Mouse (Mus musculus) G1E (cell line): Measurements from ENCODE around the gene 4930519G04Rik. TPM values are rescaled to one million over a fixed set of nuclear protein-coding genes. Genes with fewer than 3 reads are reported as not detected.

Source experiments
- ATAC-seq: 2 replicates; pipeline ENCODE4 v1.8.0; 2016; ENCODE audit warnings: mild to moderate bottlenecking; ENCODE audit not compliant: insufficient number of reproducible peaks, poor library complexity, low FRiP score, severe bottlenecking; ENCODE audit errors: extremely low read depth
- DNase-seq: peaks from one replicate; pipeline ENCODE4 v3.0.0; 2012; ENCODE audit warnings: low spot score
- H3K27me3 ChIP-seq: 2 replicates; pipeline ENCODE4 v1.6.1; 2012; ENCODE audit warnings: mild to moderate bottlenecking, low read length, inconsistent platforms; ENCODE audit not compliant: insufficient read depth
- H3K36me3 ChIP-seq: replicated peaks from 2 replicates; pipeline ENCODE3; 2012; ENCODE audit warnings: mild to moderate bottlenecking, inconsistent platforms
- H3K4me1 ChIP-seq: 2 replicates; pipeline ENCODE4 v1.6.1; 2012; ENCODE audit warnings: low read depth, low read length, inconsistent platforms, mixed read lengths; ENCODE audit not compliant: insufficient read depth
- H3K4me3 ChIP-seq: 2 replicates; pipeline ENCODE4 v1.5.1; 2012; ENCODE audit warnings: low read depth, mild to moderate bottlenecking, inconsistent platforms, low read length, moderate library complexity, mixed read lengths
- H3K9me3 ChIP-seq: replicated peaks from 2 replicates; pipeline ENCODE4 v1.6.1; 2012; ENCODE audit warnings: inconsistent platforms
- CTCF ChIP-seq: IDR thresholded peaks from 2 replicates; pipeline ENCODE4 v1.5.1; 2012; ENCODE audit warnings: low read depth, low read length, inconsistent platforms, mixed read lengths
- GATA1 ChIP-seq: IDR thresholded peaks from 2 replicates; pipeline ENCODE4 v1.6.1; 2012; ENCODE audit warnings: borderline replicate concordance, low read length, inconsistent platforms, mixed read lengths
- GATA2 ChIP-seq: IDR thresholded peaks from 2 replicates; pipeline ENCODE4 v1.6.1; 2012; ENCODE audit warnings: low read depth, low read length, inconsistent platforms, borderline replicate concordance
- POLR2AphosphoS5 ChIP-seq: IDR thresholded peaks from 2 replicates; pipeline ENCODE4 v1.6.1; 2012; ENCODE audit warnings: low read depth, low read length, inconsistent platforms; ENCODE audit not compliant: insufficient replicate concordance
- TAL1 ChIP-seq: conservative IDR thresholded peaks from 2 replicates; pipeline ENCODE4 v1.6.1; 2012; ENCODE audit warnings: low read depth, low read length, inconsistent platforms, mixed read lengths
- polyA plus RNA-seq: library from polyadenylated mRNA; stranded (reverse); fragments of >175 nt; gene quantifications from 2 replicates; pipeline ENCODE4 v1.2.3, GENCODE M21; 2012
- total RNA-seq, 2 experiments: library from RNA; stranded (forward) in 1 of 2; stranded (reverse) in 1 of 2; fragments of 200-1000 nt in 1 of 2; fragments of >200 nt in 1 of 2; fragmentation: Nextera tagmentation in 1 of 2; gene quantifications; 2 replicates each; pipeline ENCODE4 v1.2.3; 2014 to 2017

4930519G04Rik gene
- total and polyA plus RNA-seq, 3 experiments = not detected

GRCm38 (mm10) chr5:114931626-114932025, 78.2 kb downstream of the 4930519G04Rik start:
- Histone ChIP-seq H3K36me3 (peaks cover 71% of the 10 kb centered on the region), H3K27me3 (peaks cover 33% of the 10 kb centered on the region), H3K9me3 (no peaks in the 10 kb centered on the region), H3K4me1 (peaks cover 4% of the 10 kb centered on the region; the same call in 1 of the 2 replicates), H3K4me3 (no peak overlapping the region)
- ATAC-seq = no peak
- TF ChIP-seq GATA2 (no peak), GATA1 (no peak), POLR2AphosphoS5 (no peak), TAL1 (no peak), CTCF (no peak)
- DNase-seq = no peak

- Histone ChIP-seq H3K36me3 (peaks cover 70% of the 10 kb centered on the region), H3K4me1 (peaks cover 8% of the 10 kb centered on the region; the same call in 1 of the 2 replicates), H3K4me3 (no peak overlapping the region), H3K9me3 (no peaks in the 10 kb centered on the region), H3K27me3 (peaks cover 31% of the 10 kb centered on the region)
- no peak for ATAC-seq
- TF ChIP-seq POLR2AphosphoS5 = no peak
- TF ChIP-seq GATA1 = no peak
- TF ChIP-seq TAL1 = no peak
- no peak for TF ChIP-seq GATA2
- no peak for TF ChIP-seq CTCF
- DNase-seq = no peak
Observed at GRCm38 (mm10) chr5:114933206-114933605, 79.7 kb downstream of the 4930519G04Rik start.

Other genes starting within 250 kb of the 4930519G04Rik start
- not detected in 2 replicates for gene Trpv4, start 195.2 kb upstream of the 4930519G04Rik start, total RNA-seq (2014; fragmentation: Nextera tagmentation)
- gene Trpv4, start 195.2 kb upstream of the 4930519G04Rik start, total RNA-seq (2017) = not detected in 2 replicates
- gene Trpv4, start 195.2 kb upstream of the 4930519G04Rik start, polyA plus RNA-seq = 0.10 and 0.11 TPM in 2 replicates
- gene Gltp, start 162.7 kb upstream of the 4930519G04Rik start, total RNA-seq (2014; fragmentation: Nextera tagmentation) = 84.4 and 85.0 TPM in 2 replicates
- 34.6 and 34.7 TPM in 2 replicates for gene Gltp, start 162.7 kb upstream of the 4930519G04Rik start, total RNA-seq (2017)
- 40.1 and 48.0 TPM in 2 replicates for gene Gltp, start 162.7 kb upstream of the 4930519G04Rik start, polyA plus RNA-seq
- 5.3 and 11.4 TPM in 2 replicates for gene Tchp, start 145.9 kb upstream of the 4930519G04Rik start, total RNA-seq (2014; fragmentation: Nextera tagmentation)
- 11.6 and 11.9 TPM in 2 replicates for gene Tchp, start 145.9 kb upstream of the 4930519G04Rik start, total RNA-seq (2017)
- 20.1 and 23.0 TPM in 2 replicates for gene Tchp, start 145.9 kb upstream of the 4930519G04Rik start, polyA plus RNA-seq
- gene Ankrd13a, start 79.0 kb upstream of the 4930519G04Rik start, total RNA-seq (2014; fragmentation: Nextera tagmentation) = 779 and 780 TPM in 2 replicates
- 554 and 576 TPM in 2 replicates for gene Ankrd13a, start 79.0 kb upstream of the 4930519G04Rik start, total RNA-seq (2017)
- gene Ankrd13a, start 79.0 kb upstream of the 4930519G04Rik start, polyA plus RNA-seq = 737 and 869 TPM in 2 replicates
- gene Git2, start 78.1 kb upstream of the 4930519G04Rik start, total RNA-seq (2014; fragmentation: Nextera tagmentation) = 213 and 227 TPM in 2 replicates
- 101 and 104 TPM in 2 replicates for gene Git2, start 78.1 kb upstream of the 4930519G04Rik start, total RNA-seq (2017)
- 201 and 245 TPM in 2 replicates for gene Git2, start 78.1 kb upstream of the 4930519G04Rik start, polyA plus RNA-seq
- 10.8 and 12.0 TPM in 2 replicates for gene 1500011B03Rik, start 30.2 kb upstream of the 4930519G04Rik start, total RNA-seq (2014; fragmentation: Nextera tagmentation)
- gene 1500011B03Rik, start 30.2 kb upstream of the 4930519G04Rik start, total RNA-seq (2017) = 1.9 and 2.0 TPM in 2 replicates
- 0.45 and 0.94 TPM in 2 replicates for gene 1500011B03Rik, start 30.2 kb upstream of the 4930519G04Rik start, polyA plus RNA-seq
- gene Gm9936, start 5.0 kb downstream of the 4930519G04Rik start, total RNA-seq (2014; fragmentation: Nextera tagmentation) = not detected in 2 replicates
- 0.06 and 0.22 TPM in 2 replicates for gene Gm9936, start 5.0 kb downstream of the 4930519G04Rik start, total RNA-seq (2017)
- gene Gm9936, start 5.0 kb downstream of the 4930519G04Rik start, polyA plus RNA-seq = not detected in 2 replicates
- not detected in 2 replicates for gene Oasl2, start 43.3 kb downstream of the 4930519G04Rik start, total RNA-seq (2014; fragmentation: Nextera tagmentation)
- gene Oasl2, start 43.3 kb downstream of the 4930519G04Rik start, total RNA-seq (2017) = 0.29 and 0.33 TPM in 2 replicates
- not detected in 2 replicates for gene Oasl2, start 43.3 kb downstream of the 4930519G04Rik start, polyA plus RNA-seq
- 6.8 and 21.9 TPM in 2 replicates for gene Oasl1, start 69.6 kb downstream of the 4930519G04Rik start, total RNA-seq (2014; fragmentation: Nextera tagmentation)
- gene Oasl1, start 69.6 kb downstream of the 4930519G04Rik start, total RNA-seq (2017) = 4.2 and 5.4 TPM in 2 replicates
- 14.0 and 18.0 TPM in 2 replicates for gene Oasl1, start 69.6 kb downstream of the 4930519G04Rik start, polyA plus RNA-seq
- gene 2210016L21Rik, start 88.5 kb downstream of the 4930519G04Rik start, total RNA-seq (2014; fragmentation: Nextera tagmentation) = 30.0 and 30.2 TPM in 2 replicates
- 31.7 and 34.3 TPM in 2 replicates for gene 2210016L21Rik, start 88.5 kb downstream of the 4930519G04Rik start, total RNA-seq (2017)
- 36.5 and 38.7 TPM in 2 replicates for gene 2210016L21Rik, start 88.5 kb downstream of the 4930519G04Rik start, polyA plus RNA-seq
- gene Hnf1a, start 117.4 kb downstream of the 4930519G04Rik start, total RNA-seq (2014; fragmentation: Nextera tagmentation) = not detected in 2 replicates
- 0.38 TPM in 1 of 2 replicates, not detected in the other for gene Hnf1a, start 117.4 kb downstream of the 4930519G04Rik start, total RNA-seq (2017)
- 0.02 TPM in 1 of 2 replicates, not detected in the other for gene Hnf1a, start 117.4 kb downstream of the 4930519G04Rik start, polyA plus RNA-seq
- gene Sppl3, start 157.5 kb downstream of the 4930519G04Rik start, total RNA-seq (2014; fragmentation: Nextera tagmentation) = 53.9 and 69.2 TPM in 2 replicates
- 31.8 and 35.9 TPM in 2 replicates for gene Sppl3, start 157.5 kb downstream of the 4930519G04Rik start, total RNA-seq (2017)
- 29.5 and 33.9 TPM in 2 replicates for gene Sppl3, start 157.5 kb downstream of the 4930519G04Rik start, polyA plus RNA-seq
- not detected in 2 replicates for gene Gm10401, start 244.6 kb downstream of the 4930519G04Rik start, total RNA-seq (2014; fragmentation: Nextera tagmentation)
- gene Gm10401, start 244.6 kb downstream of the 4930519G04Rik start, total RNA-seq (2017) = 0.46 and 0.49 TPM in 2 replicates
- gene Gm10401, start 244.6 kb downstream of the 4930519G04Rik start, polyA plus RNA-seq = not detected in 2 replicates